Mouse (Mus musculus) CD8-positive naive resting alpha-beta T cell, adult 2 months (primary cell): Measurements from ENCODE around the gene Ankrd35.
A peak's percentile ranks its signal among the peaks of the same experiment; 100 is the strongest.
"Not testable (repeated sequence)": the region's sequence is repeated elsewhere in the genome, so short reads cannot be mapped to it uniquely, and the experiment has no call there.

Experiments used
- DNase-seq, 2 experiments: peaks; one replicate each; pipeline ENCODE4 v3.0.0; 2022; ENCODE audit warnings: low read depth in 2 of 2, low spot score in 2 of 2

The Ankrd35 gene

GRCm38 (mm10) chr3:96671519-96671918, 1.6 kb downstream of the Ankrd35 start:
- DNase-seq: no peak

GRCm38 (mm10) chr3:96673514-96673913, 3.6 kb downstream of the Ankrd35 start:
- no peak for DNase-seq

GRCm38 (mm10) chr3:96674442-96674841, 4.5 kb downstream of the Ankrd35 start:
- DNase-seq: no peak

- DNase-seq: no peak
Observed at GRCm38 (mm10) chr3:96675171-96675570, 5.2 kb downstream of the Ankrd35 start.

DNA sequence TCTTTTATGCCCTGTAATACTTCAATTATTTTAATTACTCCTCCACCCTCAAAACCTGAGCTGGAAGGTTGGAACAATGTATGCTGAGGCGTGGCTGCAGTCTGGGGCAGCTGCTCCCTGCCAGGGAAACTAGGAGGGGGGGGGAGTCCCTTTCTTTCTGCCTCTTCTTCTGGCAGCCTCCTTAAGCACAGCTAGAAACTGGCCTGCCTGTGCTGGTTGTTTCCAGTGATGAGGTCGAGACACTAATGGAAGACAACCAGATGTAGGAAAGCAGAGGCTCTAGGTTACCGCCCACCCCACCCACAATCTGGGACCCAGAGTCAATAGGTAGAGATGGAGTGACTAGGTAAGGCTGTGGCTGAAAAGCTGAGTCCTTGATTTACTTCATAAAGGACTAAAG, 5.8 kb downstream of the Ankrd35 start:
- no peak for DNase-seq

GRCm38 (mm10) chr3:96678456-96678855, 8.5 kb downstream of the Ankrd35 start:
- no peak for DNase-seq

DNA sequence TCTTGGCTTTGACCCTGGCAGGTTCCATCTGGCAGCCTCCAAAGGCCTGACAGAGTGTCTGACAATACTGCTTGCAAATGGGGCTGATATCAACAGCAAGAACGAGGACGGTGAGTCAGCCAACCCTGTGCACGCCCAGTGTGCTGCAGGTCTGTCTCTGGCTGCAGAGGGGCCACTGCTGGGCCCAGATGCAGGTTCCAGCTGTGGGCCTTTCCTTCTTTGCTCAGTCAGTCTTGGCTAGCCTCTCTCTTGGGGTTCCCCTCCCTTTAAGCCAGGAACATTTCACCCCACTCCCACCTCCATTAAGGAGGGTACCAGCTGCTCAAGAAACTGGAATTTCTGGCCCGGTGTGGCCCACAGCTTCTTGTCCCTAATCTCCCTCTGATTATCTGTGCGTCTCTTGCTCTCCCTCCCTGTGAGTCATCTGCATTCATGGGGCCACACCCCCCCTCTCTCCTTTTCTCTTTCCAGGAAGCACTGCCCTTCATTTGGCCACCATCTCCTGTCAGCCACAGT, 9.3 kb downstream of the Ankrd35 start:
- DNase-seq: no peak

- DNase-seq: no peak
Observed at GRCm38 (mm10) chr3:96680269-96680956, 10.5 kb downstream of the Ankrd35 start.

- no peak for DNase-seq
Observed at GRCm38 (mm10) chr3:96683496-96683895, 13.6 kb downstream of the Ankrd35 start.

DNA sequence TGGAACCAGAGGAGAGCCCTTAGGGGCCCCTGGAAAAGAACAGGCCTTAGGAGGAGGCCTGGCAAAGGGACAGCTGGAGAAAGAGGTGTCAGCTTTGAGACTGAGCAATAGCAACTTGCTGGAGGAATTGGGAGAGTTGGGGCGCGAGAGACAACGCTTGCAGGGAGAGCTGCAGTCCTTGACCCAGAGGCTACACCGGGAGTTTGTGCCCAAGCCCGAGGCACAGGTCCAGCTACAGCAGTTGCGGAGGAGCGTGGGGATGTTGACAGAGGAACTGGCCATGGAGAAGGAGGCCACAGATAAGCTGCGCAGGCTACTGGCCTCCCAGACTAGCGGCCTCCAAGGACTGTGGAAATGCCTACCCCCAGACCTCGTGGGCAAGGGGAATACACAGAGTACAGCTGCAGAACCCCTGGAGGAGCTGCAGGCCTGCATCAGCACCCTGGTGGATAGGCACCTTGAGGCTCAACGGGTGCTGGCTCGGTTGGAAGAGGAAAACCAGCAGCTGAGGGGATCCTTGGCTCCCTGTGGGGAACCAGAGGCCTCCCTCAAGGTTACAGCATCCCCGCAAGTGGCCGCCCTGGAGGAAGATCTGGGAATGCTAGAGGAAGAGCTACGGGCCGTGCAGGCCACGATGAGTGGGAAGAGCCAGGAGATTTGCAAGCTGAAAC, 14.4 kb downstream of the Ankrd35 start:
- no peak for DNase-seq

DNA sequence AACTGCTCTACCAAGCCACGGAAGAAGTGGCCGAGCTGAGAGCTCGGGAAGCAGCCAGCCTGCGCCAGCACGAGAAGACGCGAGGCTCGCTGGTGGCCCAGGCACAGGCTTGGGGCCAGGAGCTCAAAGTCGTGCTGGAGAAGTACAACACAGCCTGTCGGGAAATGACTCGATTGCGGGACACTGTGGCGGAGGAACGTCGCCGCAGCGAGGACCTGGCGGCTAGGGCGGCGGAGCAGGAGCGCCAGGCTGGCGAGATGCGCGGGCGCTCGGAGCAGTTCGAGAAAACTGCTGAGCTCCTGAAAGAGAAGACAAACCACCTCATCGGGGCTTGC, 14.9 kb downstream of the Ankrd35 start:
- DNase-seq: no peak

DNA sequence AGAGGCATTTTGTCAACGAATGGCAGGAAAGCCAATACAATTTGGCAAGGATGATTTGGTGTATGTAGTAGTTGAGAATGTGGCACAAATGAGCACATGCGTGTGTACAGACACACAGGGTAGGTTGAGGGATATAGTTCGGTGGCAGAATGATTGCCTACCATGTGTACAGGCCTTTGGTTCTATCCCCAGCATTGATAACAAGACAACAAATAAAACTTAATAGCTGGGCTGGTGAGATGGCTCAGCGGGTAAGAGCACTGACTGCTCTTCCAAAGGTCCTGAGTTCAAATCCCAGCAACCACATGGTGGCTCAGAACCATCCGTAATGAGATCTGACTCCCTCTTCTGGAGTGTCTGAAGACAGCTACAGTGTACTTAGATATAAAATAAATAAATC, 16.1 kb downstream of the Ankrd35 start:
- not testable (repeated sequence) for DNase-seq

- DNase-seq: no peak
Observed at GRCm38 (mm10) chr3:96688854-96689253, 18.9 kb downstream of the Ankrd35 start.

DNA sequence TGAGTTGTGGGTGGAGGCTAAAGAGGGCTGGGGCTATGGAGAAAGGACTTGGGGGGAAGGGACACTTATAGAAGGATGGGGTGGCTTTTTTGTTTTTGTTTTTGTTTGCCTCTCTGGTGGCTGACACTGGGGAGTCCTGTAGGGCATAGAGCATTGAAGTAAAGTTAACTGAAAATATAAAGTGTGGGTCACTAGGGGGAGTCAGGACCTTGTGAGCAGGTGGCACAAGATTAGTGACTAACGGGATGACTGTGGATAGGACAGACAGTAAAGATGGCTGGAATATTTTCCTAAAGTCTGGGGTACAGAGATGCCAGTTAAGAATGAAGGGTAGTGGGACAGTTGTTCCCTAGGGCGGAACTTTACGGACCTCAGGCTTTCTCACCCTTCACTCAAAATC, 20.4 kb downstream of the Ankrd35 start:
- no peak for DNase-seq

GRCm38 (mm10) chr3:96692506-96692905, 22.6 kb downstream of the Ankrd35 start:
- no peak for DNase-seq

DNA sequence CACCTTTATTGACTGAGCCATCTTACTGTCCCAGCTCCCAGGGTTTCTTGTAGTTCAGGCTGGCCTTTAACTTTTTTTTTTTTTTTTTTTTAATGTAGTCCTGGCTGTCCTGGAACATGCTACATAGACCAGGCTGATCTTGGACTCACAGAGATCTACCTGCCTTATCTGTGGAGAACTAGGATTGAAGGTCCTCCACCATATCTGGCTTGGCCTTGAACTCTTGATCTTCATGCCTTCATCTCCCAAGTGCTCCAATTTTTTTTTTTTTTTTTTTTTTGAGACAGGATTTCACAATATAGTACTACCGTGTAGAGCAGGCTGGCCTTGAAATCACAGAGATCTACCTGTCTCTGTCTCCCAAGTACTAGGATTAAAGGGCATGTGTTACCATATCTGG, 23.6 kb downstream of the Ankrd35 start:
- no peak for DNase-seq

DNA sequence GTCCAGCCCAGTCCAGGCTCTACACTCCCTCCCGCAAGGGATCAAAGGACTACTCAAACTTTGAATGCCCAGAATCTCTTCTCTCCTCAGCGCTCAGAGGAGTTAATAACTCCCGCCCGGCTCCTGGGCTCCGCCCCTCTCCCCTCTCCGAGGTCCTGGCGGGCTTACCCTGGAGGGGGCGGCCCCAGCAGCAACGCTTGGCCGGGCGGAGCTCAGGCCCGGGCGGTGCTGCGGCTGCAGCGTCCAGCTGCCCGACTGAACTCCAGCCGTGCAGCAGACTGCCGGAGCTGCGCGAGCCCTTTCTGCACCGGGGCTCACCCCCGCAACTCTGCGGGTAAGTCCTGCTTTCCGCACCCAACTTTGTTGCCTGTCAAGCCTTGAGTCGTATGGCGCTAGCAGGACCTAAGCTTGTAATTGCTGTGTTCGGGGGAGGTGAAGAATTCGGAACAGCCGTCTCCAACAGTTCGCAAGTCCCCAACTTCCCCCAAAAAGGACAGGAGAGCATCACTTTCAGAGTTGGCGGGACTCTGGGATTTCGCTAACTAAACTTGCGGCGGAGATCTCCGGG, 26.4 kb downstream of the Ankrd35 start, which contains the start of gene Pias3:
Gene Pias3 (plus strand): TSS at position 187 of the 568 bp plus-strand sequence.
- DNase-seq: peak in 1 of 2 experiments; percentile 54

- peak; percentile 41 to 56 for DNase-seq
Observed at GRCm38 (mm10) chr3:96696766-96697732, 27.1 kb downstream of the Ankrd35 start.

GRCm38 (mm10) chr3:96698993-96699690, 29.2 kb downstream of the Ankrd35 start:
- no peak for DNase-seq

- peak in 1 of 2 experiments; percentile 25 for DNase-seq
Observed at GRCm38 (mm10) chr3:96700376-96700775, 30.4 kb downstream of the Ankrd35 start.
